8 mouse cellular contexts compared by ENCODE assay signal in the genomic region with DNA sequence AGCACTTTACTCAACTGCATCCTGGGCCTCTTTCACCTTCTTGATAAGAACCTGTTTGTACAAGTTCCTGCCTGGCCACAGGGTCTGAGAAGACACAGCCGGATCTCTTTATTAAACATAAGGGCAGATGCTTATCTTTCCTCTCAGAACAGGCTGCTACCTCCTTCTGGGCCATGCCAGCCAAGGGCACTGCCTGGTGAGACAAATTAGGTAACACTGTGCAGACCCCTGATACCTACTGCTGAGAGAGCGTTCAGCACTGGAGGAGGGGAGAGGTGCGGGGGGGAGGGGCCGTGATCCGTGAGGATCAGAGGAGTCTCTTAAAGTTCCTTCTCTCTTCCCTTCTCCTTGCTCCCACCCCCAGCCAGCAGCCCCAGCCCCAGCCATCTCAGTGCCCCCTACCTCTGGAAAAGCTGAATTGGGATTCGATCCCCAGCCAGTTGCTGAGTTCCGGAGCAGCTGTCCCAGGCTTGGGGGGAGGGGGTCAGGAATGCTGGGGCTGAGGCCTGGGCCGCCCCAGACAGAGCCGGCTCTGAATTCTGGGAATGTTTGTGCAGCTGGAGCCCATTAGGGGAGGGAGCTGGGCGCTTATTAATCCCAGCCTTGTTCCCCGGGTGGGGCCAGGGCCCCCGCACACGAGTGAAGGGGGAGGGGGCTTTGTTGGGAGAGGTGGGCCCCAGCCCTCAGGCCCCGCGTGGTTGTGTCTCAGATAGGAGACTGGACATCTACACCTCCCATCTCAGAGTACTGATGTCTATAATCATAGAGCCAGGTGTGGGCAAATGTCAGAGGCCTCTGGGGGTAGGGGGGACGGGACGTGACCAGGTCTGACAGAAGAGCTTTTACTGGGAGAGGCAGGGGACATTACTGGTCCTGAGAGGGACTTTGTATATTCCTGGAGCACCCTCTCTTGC. TPM values are rescaled to one million over a fixed set of nuclear protein-coding genes. Genes with fewer than 3 reads are reported as not detected.
A peak's percentile ranks its signal among the peaks of the same experiment; 100 is the strongest.
DNase-seq lines count a peak whose midpoint lies in the region; ATAC-seq lines count a peak whose summit lies in the region.

No protein-coding gene starts in this region.

- no peaks in the 10 kb centered on the region for H3K36me3 ChIP-seq in forebrain, embryonic 11.5 days (ENCODE audit: control insufficient read depth, insufficient read depth, low read length)
- no peaks in the 10 kb centered on the region for H3K36me3 ChIP-seq in hindbrain, embryonic 15.5 days
- H3K36me3 ChIP-seq in liver, embryonic 13.5 days, result 0 out of 2 replicates have a peak, but pooled peaks cover 3% of the 10 kb centered on the region
- no peaks in the 10 kb centered on the region for H3K36me3 ChIP-seq in stomach, embryonic 15.5 days

- peak; percentile 61 for ATAC-seq in forebrain, embryonic 11.5 days (replicated peaks; ENCODE audit: low FRiP score)
- peak; percentile 69 for ATAC-seq in hindbrain, embryonic 15.5 days (ENCODE audit: low FRiP score, low read depth)
- ATAC-seq in liver, embryonic 13.5 days (ENCODE audit: low read depth), result no peak
- peak; percentile 89 for ATAC-seq in stomach, embryonic 15.5 days (ENCODE audit: insufficient read depth, low FRiP score, low read depth)

- DNase-seq in gastrocnemius, postnatal 10 days, result peak; percentile 65
- DNase-seq in gastrocnemius, postnatal 36 days, result no peak
- DNase-seq in forebrain, embryonic 11.5 days (ENCODE audit: low spot score), result peak; percentile 78
- no peak for DNase-seq in liver, embryonic 13.5 days
- DNase-seq in spleen, adult 12 weeks (ENCODE audit: low spot score), result no peak
- DNase-seq in cerebellum, adult 18-20 months, result no peak

- H3K9ac ChIP-seq in forebrain, embryonic 11.5 days (ENCODE audit: low read length), result peak overlapping the region; percentile 44
- no peak overlapping the region for H3K9ac ChIP-seq in hindbrain, embryonic 15.5 days
- H3K9ac ChIP-seq in liver, embryonic 13.5 days, result no peak overlapping the region
- 0 out of 2 replicates have a peak overlapping the region, but pooled peaks have one; percentile 5 for H3K9ac ChIP-seq in stomach, embryonic 15.5 days

- H3K27me3 ChIP-seq in forebrain, embryonic 11.5 days (ENCODE audit: control insufficient read depth, insufficient read depth, low read length), result no peaks in the 10 kb centered on the region
- H3K27me3 ChIP-seq in hindbrain, embryonic 15.5 days, result no peaks in the 10 kb centered on the region
- H3K27me3 ChIP-seq in liver, embryonic 13.5 days, result no peaks in the 10 kb centered on the region
- no peaks in the 10 kb centered on the region for H3K27me3 ChIP-seq in stomach, embryonic 15.5 days (replicated peaks)

- peaks cover 18% of the 10 kb centered on the region for H3K4me1 ChIP-seq in forebrain, embryonic 11.5 days (replicated peaks; ENCODE audit: control insufficient read depth, insufficient read depth, low read length)
- H3K4me1 ChIP-seq in hindbrain, embryonic 15.5 days (replicated peaks), result peaks cover 18% of the 10 kb centered on the region
- H3K4me1 ChIP-seq in liver, embryonic 13.5 days (replicated peaks), result no peaks in the 10 kb centered on the region
- H3K4me1 ChIP-seq in stomach, embryonic 15.5 days, result peaks cover 25% of the 10 kb centered on the region

- no peak overlapping the region for H3K4me3 ChIP-seq in forebrain, embryonic 11.5 days (ENCODE audit: low read depth, low read length)
- no peak overlapping the region for H3K4me3 ChIP-seq in hindbrain, embryonic 15.5 days
- no peak overlapping the region for H3K4me3 ChIP-seq in liver, embryonic 13.5 days (replicated peaks)
- peak overlapping the region; percentile 28 for H3K4me3 ChIP-seq in stomach, embryonic 15.5 days (replicated peaks)

- peak overlapping the region; percentile 63 for H3K27ac ChIP-seq in forebrain, embryonic 11.5 days (ENCODE audit: low read depth, low read length)
- 0 out of 2 replicates have a peak overlapping the region, but pooled peaks have one; percentile 5 for H3K27ac ChIP-seq in hindbrain, embryonic 15.5 days (replicated peaks)
- H3K27ac ChIP-seq in liver, embryonic 13.5 days, result 0 out of 2 replicates have a peak overlapping the region, but pooled peaks have one; percentile 9
- peak overlapping the region; percentile 92 for H3K27ac ChIP-seq in stomach, embryonic 15.5 days

- WGBS in forebrain, embryonic 11.5 days, result 6% methylated on average over 15 of the region's 17 CpGs
- 14% methylated on average over 16 of the region's 17 CpGs for WGBS in hindbrain, embryonic 15.5 days
- WGBS in liver, embryonic 13.5 days (ENCODE audit: insufficient replicate concordance), result 38% methylated on average over 17 of the region's 17 CpGs
- 8% methylated on average over 17 of the region's 17 CpGs for WGBS in stomach, embryonic 15.5 days

- H3K4me2 ChIP-seq in forebrain, embryonic 11.5 days (ENCODE audit: low read depth, low read length, severe bottlenecking), result peak overlapping the region; percentile 24; the same call in 1 of the 2 replicates
- H3K4me2 ChIP-seq in hindbrain, embryonic 15.5 days, result no peak overlapping the region
- peak overlapping the region; percentile 10; the same call in 1 of the 2 replicates for H3K4me2 ChIP-seq in liver, embryonic 13.5 days
- peak overlapping the region; percentile 48 for H3K4me2 ChIP-seq in stomach, embryonic 15.5 days

- intact Hi-C loops in gastrocnemius, postnatal 36 days (cut with DNase I), result no loop called here

- peaks cover 3% of the 10 kb centered on the region; the same call in 1 of the 2 replicates for H3K9me3 ChIP-seq in forebrain, embryonic 11.5 days (ENCODE audit: control insufficient read depth, low read length)
- H3K9me3 ChIP-seq in hindbrain, embryonic 15.5 days, result no peaks in the 10 kb centered on the region
- peaks cover 3% of the 10 kb centered on the region; the same call in 1 of the 2 replicates for H3K9me3 ChIP-seq in liver, embryonic 13.5 days (replicated peaks)
- H3K9me3 ChIP-seq in stomach, embryonic 15.5 days, result no peaks in the 10 kb centered on the region

RNA-seq across cellular contexts. Expression of a gene that starts 19.9 kb away (rescaled TPM):
- total RNA-seq in gastrocnemius, postnatal 10 days (2021), result 10 to 100 TPM in 1 of 2 experiments, 1 to 10 TPM in 1; 8.0 to 12.5 TPM
- total RNA-seq in gastrocnemius, postnatal 36 days (2021), result 1 to 10 TPM; 1.3 to 2.4 TPM
- polyA plus RNA-seq in forebrain, embryonic 11.5 days (2014; fragmentation: Nextera tagmentation; extraction: Ambion mirVana), result 45.2 and 46.3 TPM in 2 replicates
- polyA plus RNA-seq in hindbrain, embryonic 15.5 days (2015; fragmentation: Nextera tagmentation; extraction: Ambion mirVana), result 7.9 and 9.8 TPM in 2 replicates
- 0.99 and 1.1 TPM in 2 replicates for polyA plus RNA-seq in liver, embryonic 13.5 days (2015; fragmentation: Nextera tagmentation; extraction: Ambion mirVana)
- polyA plus RNA-seq in stomach, embryonic 15.5 days (2015; fragmentation: Nextera tagmentation; extraction: Ambion mirVana), result 21.9 and 23.7 TPM in 2 replicates

RNA-seq across cellular contexts. Expression of a gene that starts 39.4 kb away (rescaled TPM):
- not detected for total RNA-seq in gastrocnemius, postnatal 10 days (2021)
- not detected for total RNA-seq in gastrocnemius, postnatal 36 days (2021)
- 0.15 and 0.24 TPM in 2 replicates for polyA plus RNA-seq in forebrain, embryonic 11.5 days (2014; fragmentation: Nextera tagmentation; extraction: Ambion mirVana)
- 0.09 and 0.16 TPM in 2 replicates for polyA plus RNA-seq in hindbrain, embryonic 15.5 days (2015; fragmentation: Nextera tagmentation; extraction: Ambion mirVana)
- 0.12 TPM in 1 of 2 replicates, not detected in the other for polyA plus RNA-seq in liver, embryonic 13.5 days (2015; fragmentation: Nextera tagmentation; extraction: Ambion mirVana)
- 0.55 and 1.0 TPM in 2 replicates for polyA plus RNA-seq in stomach, embryonic 15.5 days (2015; fragmentation: Nextera tagmentation; extraction: Ambion mirVana)

RNA-seq across cellular contexts. Expression of a gene that starts 44.9 kb away (rescaled TPM):
- total RNA-seq in gastrocnemius, postnatal 10 days (2021), result 1 to 10 TPM in 1 of 2 experiments, under 1 TPM in 1; 0.50 to 1.0 TPM
- total RNA-seq in gastrocnemius, postnatal 36 days (2021), result not detected
- polyA plus RNA-seq in forebrain, embryonic 11.5 days (2014; fragmentation: Nextera tagmentation; extraction: Ambion mirVana), result 12.7 and 13.8 TPM in 2 replicates
- polyA plus RNA-seq in hindbrain, embryonic 15.5 days (2015; fragmentation: Nextera tagmentation; extraction: Ambion mirVana), result 3.1 and 3.4 TPM in 2 replicates
- 0.68 and 0.94 TPM in 2 replicates for polyA plus RNA-seq in liver, embryonic 13.5 days (2015; fragmentation: Nextera tagmentation; extraction: Ambion mirVana)
- polyA plus RNA-seq in stomach, embryonic 15.5 days (2015; fragmentation: Nextera tagmentation; extraction: Ambion mirVana), result 19.2 TPM in 2 replicates

Comparison
In these comparisons a context has a peak if more than half of its experiments do, and no peak if none do; other contexts are left out.
1. DNase-seq: peak in gastrocnemius, postnatal 10 days (single experiment) and forebrain, embryonic 11.5 days (single experiment); none in gastrocnemius, postnatal 36 days (0 of 2), liver, embryonic 13.5 days (single experiment), spleen, adult 12 weeks (single experiment) and cerebellum, adult 18-20 months (0 of 2).
2. H3K27ac ChIP-seq: peak in every context shown above with its lines; median percentile 92 in stomach, embryonic 15.5 days; 63 in forebrain, embryonic 11.5 days; 9 in liver, embryonic 13.5 days; 5 in hindbrain, embryonic 15.5 days.
3. H3K9ac ChIP-seq: peak in forebrain, embryonic 11.5 days (single experiment) and stomach, embryonic 15.5 days (single experiment); none in hindbrain, embryonic 15.5 days (single experiment) and liver, embryonic 13.5 days (single experiment).